In the genomic region with DNA sequence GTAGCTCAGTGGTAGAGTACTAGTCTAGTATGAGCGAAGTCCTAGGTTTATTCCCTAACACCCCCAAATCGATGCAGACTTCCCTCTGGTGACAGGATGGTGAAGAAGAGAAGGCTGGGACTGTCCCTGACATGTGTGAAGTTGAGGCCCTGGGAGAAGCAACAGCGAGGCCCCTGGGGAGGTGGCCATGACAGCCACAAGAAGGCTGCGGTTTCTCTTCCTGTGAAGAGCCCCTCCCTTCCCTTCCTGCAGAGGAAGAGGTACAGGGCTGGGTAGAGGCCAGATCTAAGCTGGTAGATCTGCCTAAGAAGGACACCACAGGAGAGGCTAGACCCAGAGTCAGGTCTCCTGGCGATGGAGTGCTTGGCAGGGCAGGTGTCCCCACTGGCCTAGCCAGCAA, we compare ENCODE assay signal across 12 mouse cellular contexts. TPM values are rescaled to one million over a fixed set of nuclear protein-coding genes. Genes with fewer than 3 reads are reported as not detected.
DNase-seq lines count a peak whose midpoint lies in the region; ATAC-seq lines count a peak whose summit lies in the region.
"Had no signal": no experiment of that assay in that cellular context is flagged by ENCODE, and none has a peak within 500 bp of the region (broad histone marks: within the 10 kb centered on the region; RNA-seq: fewer than 3 reads in every experiment).

No protein-coding gene starts in this region.

- no peak overlapping the region for H3K9ac ChIP-seq in heart, embryonic 12.5 days
- H3K9ac ChIP-seq: neural tube, embryonic 13.5 days had no signal

- 73% methylated on average over 5 of the region's 5 CpGs for whole genome bisulfite sequencing in heart, embryonic 12.5 days

- peak; percentile 91 for DNase-seq in heart, adult 11 months
- peak; percentile 86 for DNase-seq in thymus, postnatal 0 days (ENCODE audit: low spot score)
- DNase-seq in retina, embryonic 14.5 days (ENCODE audit: low spot score), result no peak
- no peak for DNase-seq in adrenal gland, postnatal 14 days
- DNase-seq in cerebellum, adult 9-10 months, result no peak
- DNase-seq: heart, postnatal 4 days; kidney, postnatal 10 days had no signal

- no peak overlapping the region for H3K27ac ChIP-seq in heart, embryonic 12.5 days (ENCODE audit: poor library complexity, severe bottlenecking)
- H3K27ac ChIP-seq: neural tube, embryonic 13.5 days had no signal

- H3K4me3 ChIP-seq in heart, embryonic 12.5 days, result no peak overlapping the region
- H3K4me3 ChIP-seq: neural tube, embryonic 13.5 days had no signal

- ATAC-seq in heart, embryonic 12.5 days (ENCODE audit: insufficient number of reproducible peaks, low FRiP score), result no peak
- peak; percentile 74 to 81 for ATAC-seq in hematopoietic stem cell, adult 5-6 weeks (replicated peaks in 1 of 2; ENCODE audit: insufficient read depth in 1 of 2, low FRiP score in 2 of 2, low TSS enrichment in 1 of 2, low read depth in 1 of 2, poor library complexity in 2 of 2, severe bottlenecking in 2 of 2)
- ATAC-seq in megakaryocyte-erythroid progenitor cell, adult 5-6 weeks (replicated peaks; ENCODE audit: low FRiP score, low TSS enrichment, poor library complexity, severe bottlenecking), result peak; percentile 74

- H3K27me3 ChIP-seq in heart, embryonic 12.5 days (replicated peaks), result no peaks in the 10 kb centered on the region
- H3K27me3 ChIP-seq: neural tube, embryonic 13.5 days had no signal

- no peaks in the 10 kb centered on the region for H3K36me3 ChIP-seq in heart, embryonic 12.5 days
- H3K36me3 ChIP-seq: neural tube, embryonic 13.5 days had no signal

- H3K9me3 ChIP-seq in heart, embryonic 12.5 days (replicated peaks), result no peaks in the 10 kb centered on the region
- H3K9me3 ChIP-seq: neural tube, embryonic 13.5 days had no signal

- H3K4me2 ChIP-seq in heart, embryonic 12.5 days, result no peak overlapping the region
- H3K4me2 ChIP-seq: neural tube, embryonic 13.5 days had no signal

- peaks cover 5% of the 10 kb centered on the region; the same call in 1 of the 2 replicates for H3K4me1 ChIP-seq in heart, embryonic 12.5 days (replicated peaks)
- H3K4me1 ChIP-seq: neural tube, embryonic 13.5 days had no signal

RNA-seq across cellular contexts. Expression of gene Rac2, which starts 8.6 kb away (rescaled TPM):
- 5.5 and 6.9 TPM in 2 replicates for polyA plus RNA-seq in heart, embryonic 12.5 days (2016; fragmentation: Nextera tagmentation; extraction: Ambion mirVana)
- total RNA-seq in hematopoietic stem cell, adult 5-6 weeks (2017), result 145 and 153 TPM in 2 replicates
- 134 and 169 TPM in 2 replicates for total RNA-seq in megakaryocyte-erythroid progenitor cell, adult 5-6 weeks (2014; fragmentation: Nextera tagmentation)
- 33.0 and 80.9 TPM in 2 replicates for total RNA-seq in megakaryocyte-erythroid progenitor cell, adult 5-6 weeks (2017)
- 662 and 779 TPM in 2 replicates for polyA plus RNA-seq in thymus, postnatal 0 days (2015; fragmentation: Nextera tagmentation; extraction: Ambion mirVana)
- total RNA-seq in adrenal gland, postnatal 14 days (2021), result 9.0 and 44.5 TPM in 2 replicates

RNA-seq across cellular contexts. Expression of gene Sstr3, which starts 19.5 kb away (rescaled TPM):
- 0.13 TPM in 1 of 2 replicates, not detected in the other for polyA plus RNA-seq in heart, embryonic 12.5 days (2016; fragmentation: Nextera tagmentation; extraction: Ambion mirVana)
- total RNA-seq in hematopoietic stem cell, adult 5-6 weeks (2017), result not detected in 2 replicates
- total RNA-seq in megakaryocyte-erythroid progenitor cell, adult 5-6 weeks (2014; fragmentation: Nextera tagmentation), result not detected in 2 replicates
- not detected in 2 replicates for total RNA-seq in megakaryocyte-erythroid progenitor cell, adult 5-6 weeks (2017)
- 0.03 and 0.05 TPM in 2 replicates for polyA plus RNA-seq in thymus, postnatal 0 days (2015; fragmentation: Nextera tagmentation; extraction: Ambion mirVana)
- total RNA-seq in adrenal gland, postnatal 14 days (2021), result 0.56 and 0.98 TPM in 2 replicates
- polyA plus RNA-seq: embryonic facial prominence, embryonic 11.5 days had no signal

RNA-seq across cellular contexts. Expression of gene C1qtnf6, which starts 32.7 kb away (rescaled TPM):
- 30.4 and 32.4 TPM in 2 replicates for polyA plus RNA-seq in heart, embryonic 12.5 days (2016; fragmentation: Nextera tagmentation; extraction: Ambion mirVana)
- 1.3 and 2.5 TPM in 2 replicates for total RNA-seq in hematopoietic stem cell, adult 5-6 weeks (2017)
- total RNA-seq in megakaryocyte-erythroid progenitor cell, adult 5-6 weeks (2014; fragmentation: Nextera tagmentation), result 3.1 and 6.9 TPM in 2 replicates
- 0.14 and 1.7 TPM in 2 replicates for total RNA-seq in megakaryocyte-erythroid progenitor cell, adult 5-6 weeks (2017)
- polyA plus RNA-seq in thymus, postnatal 0 days (2015; fragmentation: Nextera tagmentation; extraction: Ambion mirVana), result 6.5 and 9.1 TPM in 2 replicates
- total RNA-seq in adrenal gland, postnatal 14 days (2021), result 53.4 and 69.2 TPM in 2 replicates

RNA-seq across cellular contexts. Expression of gene Cyth4, which starts 32.9 kb away (rescaled TPM):
- 3.8 and 4.8 TPM in 2 replicates for polyA plus RNA-seq in heart, embryonic 12.5 days (2016; fragmentation: Nextera tagmentation; extraction: Ambion mirVana)
- 50.4 and 75.4 TPM in 2 replicates for total RNA-seq in hematopoietic stem cell, adult 5-6 weeks (2017)
- 7.0 and 18.8 TPM in 2 replicates for total RNA-seq in megakaryocyte-erythroid progenitor cell, adult 5-6 weeks (2014; fragmentation: Nextera tagmentation)
- total RNA-seq in megakaryocyte-erythroid progenitor cell, adult 5-6 weeks (2017), result 12.9 and 13.1 TPM in 2 replicates
- polyA plus RNA-seq in thymus, postnatal 0 days (2015; fragmentation: Nextera tagmentation; extraction: Ambion mirVana), result 23.0 and 23.7 TPM in 2 replicates
- 4.6 and 12.8 TPM in 2 replicates for total RNA-seq in adrenal gland, postnatal 14 days (2021)

Comparison
In these comparisons a context has a peak if more than half of its experiments do, and no peak if none do; other contexts are left out.
1. DNase-seq: peak in heart, adult 11 months (single experiment) and thymus, postnatal 0 days (single experiment); none in retina, embryonic 14.5 days (single experiment), adrenal gland, postnatal 14 days (single experiment) and cerebellum, adult 9-10 months (single experiment).